Mouse (Mus musculus) liver, embryonic 14.5 days (tissue): ENCODE data around the gene Mrgprd.

Experiments used
- CTCF ChIP-seq: IDR thresholded peaks from 2 replicates; pipeline ENCODE4 v1.5.1; 2016; ENCODE audit warnings: antibody characterized with exemption, low read depth, control low read depth
- EP300 ChIP-seq: IDR thresholded peaks from 2 replicates; pipeline ENCODE4 v1.6.1; 2016; ENCODE audit warnings: antibody characterized with exemption, low read depth

GRCm38 (mm10) chr7:145291847-145292246, 22.8 kb upstream of the Mrgprd start:
- no peak for TF ChIP-seq CTCF
- no peak for TF ChIP-seq EP300
